Mouse (Mus musculus): ENCODE results near the gene Dnaja4.

DNA sequence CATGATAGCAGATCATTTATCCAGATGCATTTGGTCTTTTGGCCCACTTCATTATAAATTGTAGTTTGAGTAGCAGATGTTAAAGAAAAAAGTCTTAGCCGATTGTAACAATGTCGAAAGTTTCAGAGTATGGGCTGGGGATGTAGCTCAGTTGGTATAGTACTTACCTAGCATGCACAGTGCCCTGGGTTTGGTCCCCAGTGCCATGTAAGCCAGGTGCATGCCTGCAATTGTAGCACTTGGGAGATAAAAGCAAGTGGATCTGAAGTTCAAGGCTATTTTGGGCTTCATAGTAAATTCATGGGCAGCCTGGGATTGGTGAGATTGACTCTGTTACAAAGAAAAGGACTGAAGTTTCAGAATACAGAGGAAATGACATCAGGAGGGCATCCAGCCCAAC, 3.9 kb downstream of the Dnaja4 start:
- no peak for TF ChIP-seq POLR2A (IDR thresholded peaks at IDR 0.05; ENCODE audit: low read depth, low read length)
- no peak for TF ChIP-seq CTCF (IDR thresholded peaks at IDR 0.05; ENCODE audit: borderline replicate concordance, insufficient read depth, low read length)

All from embryonic fibroblast, embryonic 13.5 days (primary cell).